Mouse (Mus musculus) bone marrow macrophage, adult 2 months (primary cell): ENCODE data around the gene Cs.

Experiments used
- CTCF ChIP-seq: IDR thresholded peaks from 2 replicates; pipeline ENCODE4 v1.5.1; 2012; ENCODE audit warnings: low read depth, mild to moderate bottlenecking, low read length, moderate library complexity
- POLR2A ChIP-seq: IDR thresholded peaks from 2 replicates; pipeline ENCODE4 v1.6.1; 2012; ENCODE audit warnings: mild to moderate bottlenecking, low read depth, low read length, borderline replicate concordance

GRCm38 (mm10) chr10:128343436-128343835, 5.9 kb downstream of the Cs start:
- TF ChIP-seq CTCF (no peak), POLR2A (no peak)
